Mouse (Mus musculus) layer of hippocampus, postnatal 36 days (tissue): ENCODE measurements around the gene Nkpd1. TPM values are rescaled to one million over a fixed set of nuclear protein-coding genes. Genes with fewer than 3 reads are reported as not detected.

Source experiments
- DNase-seq, 2 experiments: peaks; one replicate each; pipeline ENCODE4 v3.0.0; 2022
- total RNA-seq, 2 experiments: library from RNA; stranded (reverse); gene quantifications; 2 replicates each; pipeline ENCODE4 v1.2.3; 2021

Nkpd1 gene
- under 1 TPM; 0.37 to 0.48 TPM for total RNA-seq

- no peak for DNase-seq
Observed at GRCm38 (mm10) chr7:19517652-19518365, at the start of gene Nkpd1. TSS of gene Nkpd1 (plus strand) at chr7:19517838.

GRCm38 (mm10) chr7:19468279-19468678, 49.4 kb upstream of the Nkpd1 start:
- no peak for DNase-seq

GRCm38 (mm10) chr7:19469404-19469803, 48.2 kb upstream of the Nkpd1 start:
- no peak for DNase-seq

- DNase-seq: no peak
Observed at GRCm38 (mm10) chr7:19470308-19470707, 47.3 kb upstream of the Nkpd1 start.

GRCm38 (mm10) chr7:19472403-19472802, 45.2 kb upstream of the Nkpd1 start:
- DNase-seq: no peak

- DNase-seq: peak; percentile 66 to 75
Observed at GRCm38 (mm10) chr7:19473875-19474443, 43.7 kb upstream of the Nkpd1 start.

GRCm38 (mm10) chr7:19477084-19477483, 40.6 kb upstream of the Nkpd1 start:
- no peak for DNase-seq

- no peak for DNase-seq
Observed at GRCm38 (mm10) chr7:19477624-19478384, 39.8 kb upstream of the Nkpd1 start.

GRCm38 (mm10) chr7:19483281-19483680, 34.4 kb upstream of the Nkpd1 start:
- DNase-seq: no peak

- DNase-seq: no peak
Observed at GRCm38 (mm10) chr7:19485488-19485887, 32.1 kb upstream of the Nkpd1 start.

GRCm38 (mm10) chr7:19486549-19486948, 31.1 kb upstream of the Nkpd1 start:
- DNase-seq: no peak

- no peak for DNase-seq
Observed at GRCm38 (mm10) chr7:19489525-19489924, 28.1 kb upstream of the Nkpd1 start.

- no peak for DNase-seq
Observed at GRCm38 (mm10) chr7:19491731-19492130, 25.9 kb upstream of the Nkpd1 start.

GRCm38 (mm10) chr7:19494751-19495474, 22.7 kb upstream of the Nkpd1 start:
- no peak for DNase-seq

GRCm38 (mm10) chr7:19495521-19496213, 22.0 kb upstream of the Nkpd1 start:
- DNase-seq: no peak

GRCm38 (mm10) chr7:19496214-19496555, 21.5 kb upstream of the Nkpd1 start:
- no peak for DNase-seq

GRCm38 (mm10) chr7:19498326-19498725, 19.3 kb upstream of the Nkpd1 start:
- no peak for DNase-seq

- no peak for DNase-seq
Observed at GRCm38 (mm10) chr7:19500420-19501363, 16.9 kb upstream of the Nkpd1 start.

GRCm38 (mm10) chr7:19501658-19502057, 16.0 kb upstream of the Nkpd1 start:
- DNase-seq: no peak

- no peak for DNase-seq
Observed at GRCm38 (mm10) chr7:19503481-19504068, 14.1 kb upstream of the Nkpd1 start.

- no peak for DNase-seq
Observed at GRCm38 (mm10) chr7:19506326-19506725, 11.3 kb upstream of the Nkpd1 start.
